Mouse (Mus musculus): Measurements from ENCODE around the gene Pex19. TPM values are rescaled to one million over a fixed set of nuclear protein-coding genes. Genes with fewer than 3 reads are reported as not detected.

Gene Pex19
- total and polyA plus RNA-seq, 2 experiments from 2014 or later = 144 to 203 TPM

DNA sequence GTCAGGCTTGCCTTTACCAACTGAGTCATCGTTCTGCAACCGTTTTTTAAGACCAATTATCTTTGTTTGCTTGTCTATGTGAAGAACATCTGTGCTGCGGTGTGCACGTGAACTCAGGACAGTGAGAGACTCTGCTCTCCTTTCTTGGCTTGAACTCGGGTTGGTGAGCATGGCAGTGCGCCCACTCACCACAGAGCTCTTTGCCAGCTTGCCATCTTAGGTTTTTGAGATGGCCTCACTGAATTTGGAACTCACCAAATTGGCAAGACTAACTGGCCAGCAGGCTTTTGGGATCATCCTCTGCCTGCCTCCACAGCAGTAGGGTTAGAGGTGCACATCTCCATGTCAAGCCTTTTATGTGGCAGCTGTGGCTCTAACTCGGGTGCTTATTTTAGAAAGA is 51.2 kb downstream of the Pex19 start:
- Histone ChIP-seq H3K4me2 (ENCODE audit: low read depth, low read length) (no peak overlapping the region), H3K4me1 (ENCODE audit: insufficient read depth, low read length) (no peaks in the 10 kb centered on the region), H3K36me3 (ENCODE audit: insufficient read depth, low read length) (peaks cover 49% of the 10 kb centered on the region), H3K9ac (replicated peaks; ENCODE audit: low read length) (no peak overlapping the region), H3K4me3 (ENCODE audit: low read length) (no peak overlapping the region), H3K27me3 (ENCODE audit: insufficient read depth, low read length) (no peaks in the 10 kb centered on the region), H3K9me3 (ENCODE audit: low read length) (no peaks in the 10 kb centered on the region), H3K27ac (no peak overlapping the region)
- no peak for DNase-seq (ENCODE audit: low spot score)
- WGBS = 63% methylated on average over 7 of the region's 7 CpGs
- ATAC-seq = no peak
- no peak for TF ChIP-seq CTCF (IDR thresholded peaks at IDR 0.05; ENCODE audit: low read depth)

DNA sequence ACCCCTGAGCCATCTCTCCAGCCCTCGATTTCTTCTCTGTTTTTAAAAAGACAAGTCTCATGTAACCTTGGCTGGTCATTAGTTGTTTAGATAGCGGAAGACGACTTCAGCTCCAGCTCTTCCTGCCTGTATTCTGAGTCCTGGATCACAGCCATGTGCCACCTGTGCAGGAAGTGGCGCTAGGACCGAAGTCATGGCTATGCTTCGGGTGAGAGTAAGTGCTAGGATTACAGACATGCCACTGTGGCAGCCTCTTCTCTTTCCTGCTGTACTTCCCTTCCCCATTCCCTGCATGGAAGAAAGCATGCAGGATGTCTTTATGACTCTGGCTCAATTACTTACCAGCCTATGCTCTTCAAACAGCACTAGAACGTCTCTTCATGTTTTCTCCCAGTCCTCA is 52.5 kb downstream of the Pex19 start:
- no peaks in the 10 kb centered on the region for H3K4me1 ChIP-seq (ENCODE audit: insufficient read depth, low read length)
- no peak for TF ChIP-seq CTCF (IDR thresholded peaks at IDR 0.05; ENCODE audit: low read depth)
- no peaks in the 10 kb centered on the region for H3K27me3 ChIP-seq (ENCODE audit: insufficient read depth, low read length)
- no peak for ATAC-seq
- no peak overlapping the region for H3K4me2 ChIP-seq (ENCODE audit: low read depth, low read length)
- no peaks in the 10 kb centered on the region for H3K9me3 ChIP-seq (ENCODE audit: low read length)
- H3K9ac ChIP-seq (replicated peaks; ENCODE audit: low read length) = no peak overlapping the region
- H3K36me3 ChIP-seq (ENCODE audit: insufficient read depth, low read length) = peaks cover 39% of the 10 kb centered on the region
- 66% methylated on average over 7 of the region's 7 CpGs for WGBS
- no peak overlapping the region for H3K4me3 ChIP-seq (ENCODE audit: low read length)
- H3K27ac ChIP-seq = no peak overlapping the region
- no peak for DNase-seq (ENCODE audit: low spot score)

DNA sequence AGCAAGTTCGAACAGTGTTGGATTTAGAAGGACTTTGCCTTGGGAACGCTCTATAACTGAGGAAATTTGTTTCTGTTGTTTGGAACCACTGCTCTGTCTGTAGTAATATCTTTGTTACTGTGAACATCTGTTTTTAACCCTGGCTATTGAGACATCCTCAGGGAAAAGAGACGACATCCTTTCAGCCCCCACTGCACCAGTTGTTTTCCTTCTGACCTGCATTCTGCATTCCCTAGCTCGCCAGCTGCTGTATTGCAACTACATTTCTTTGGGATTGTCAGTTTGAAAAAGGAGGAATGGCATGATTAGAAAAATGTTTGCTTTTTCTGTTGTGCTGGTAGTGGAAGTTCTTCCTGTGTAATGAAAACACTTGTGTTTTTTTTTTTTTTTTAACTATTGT is 54.3 kb downstream of the Pex19 start:
- no peak for ATAC-seq

DNA sequence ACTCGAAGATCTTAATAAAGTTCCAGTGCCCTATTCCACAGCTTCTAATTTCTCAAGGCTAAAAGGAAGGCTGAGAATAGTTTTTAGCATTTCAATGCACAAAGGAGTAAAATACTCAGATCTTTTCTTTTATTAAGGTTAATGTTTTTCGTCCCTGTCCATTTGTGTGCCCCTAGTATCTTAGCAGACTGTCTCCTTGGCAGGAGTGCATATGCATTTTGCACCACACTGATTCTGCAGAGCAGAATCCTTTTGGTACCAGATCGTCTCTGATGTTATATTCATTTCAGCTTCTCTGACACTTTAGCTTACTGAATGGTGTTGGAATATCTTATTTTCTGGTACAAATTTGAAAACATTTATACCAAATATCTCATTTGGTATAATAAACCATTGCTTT is 55.2 kb downstream of the Pex19 start:
- no peak overlapping the region for H3K9ac ChIP-seq (replicated peaks; ENCODE audit: low read length)
- no peak overlapping the region for H3K4me2 ChIP-seq (ENCODE audit: low read depth, low read length)
- H3K27me3 ChIP-seq (ENCODE audit: insufficient read depth, low read length) = no peaks in the 10 kb centered on the region
- no peak for ATAC-seq
- H3K27ac ChIP-seq = no peak overlapping the region
- peaks cover 29% of the 10 kb centered on the region; the same call in 1 of the 2 replicates for H3K36me3 ChIP-seq (ENCODE audit: insufficient read depth, low read length)
- no peak for TF ChIP-seq CTCF (IDR thresholded peaks at IDR 0.05; ENCODE audit: low read depth)
- no peak overlapping the region for H3K4me3 ChIP-seq (ENCODE audit: low read length)
- WGBS = 90% methylated on average over 3 of the region's 3 CpGs
- no peak for DNase-seq (ENCODE audit: low spot score)
- no peaks in the 10 kb centered on the region for H3K9me3 ChIP-seq (ENCODE audit: low read length)
- H3K4me1 ChIP-seq (ENCODE audit: insufficient read depth, low read length) = no peaks in the 10 kb centered on the region

More for the DNA sequence above, 54.3 kb downstream of the Pex19 start:
- H3K4me3 ChIP-seq (ENCODE audit: low read length) = no peak overlapping the region
- H3K27me3 ChIP-seq (ENCODE audit: insufficient read depth, low read length) = no peaks in the 10 kb centered on the region
- H3K4me1 ChIP-seq (ENCODE audit: insufficient read depth, low read length) = no peaks in the 10 kb centered on the region
- no peaks in the 10 kb centered on the region for H3K9me3 ChIP-seq (ENCODE audit: low read length)
- peaks cover 28% of the 10 kb centered on the region for H3K36me3 ChIP-seq (ENCODE audit: insufficient read depth, low read length)
- 60% methylated on average over 4 of the region's 4 CpGs for WGBS
- H3K9ac ChIP-seq (replicated peaks; ENCODE audit: low read length) = no peak overlapping the region
- no peak for DNase-seq (ENCODE audit: low spot score)
- H3K27ac ChIP-seq = no peak overlapping the region
- TF ChIP-seq CTCF (IDR thresholded peaks at IDR 0.05; ENCODE audit: low read depth) = no peak
- H3K4me2 ChIP-seq (ENCODE audit: low read depth, low read length) = no peak overlapping the region

DNA sequence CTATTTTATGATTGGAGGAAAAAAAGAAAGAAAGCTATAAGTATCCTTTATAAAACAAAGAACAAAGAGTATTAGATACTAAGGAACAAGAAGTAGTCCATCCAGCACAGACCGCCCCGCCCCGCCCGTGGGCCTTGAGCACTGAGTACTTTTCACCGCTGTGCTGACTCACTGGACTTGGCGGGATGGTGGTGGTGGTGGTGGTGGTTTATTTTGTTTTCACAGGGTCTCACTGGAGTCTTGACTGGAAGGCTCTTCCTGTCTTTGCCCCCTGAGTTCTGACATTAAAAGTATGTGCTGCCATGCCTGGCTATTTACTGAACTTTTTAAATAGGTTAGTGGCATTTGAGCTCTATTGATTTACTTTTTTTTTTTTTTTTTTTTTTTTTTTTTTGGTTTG is 56.5 kb downstream of the Pex19 start:
- whole genome bisulfite sequencing = 97% methylated on average over 6 of the region's 6 CpGs
- no peak overlapping the region for H3K9ac ChIP-seq (replicated peaks; ENCODE audit: low read length)
- H3K9me3 ChIP-seq (ENCODE audit: low read length) = no peaks in the 10 kb centered on the region
- H3K4me3 ChIP-seq (ENCODE audit: low read length) = no peak overlapping the region
- no peaks in the 10 kb centered on the region for H3K27me3 ChIP-seq (ENCODE audit: insufficient read depth, low read length)
- H3K4me1 ChIP-seq (ENCODE audit: insufficient read depth, low read length) = no peaks in the 10 kb centered on the region
- H3K4me2 ChIP-seq (ENCODE audit: low read depth, low read length) = no peak overlapping the region
- no peak for TF ChIP-seq CTCF (IDR thresholded peaks at IDR 0.05; ENCODE audit: low read depth)
- ATAC-seq = no peak
- no peak for DNase-seq (ENCODE audit: low spot score)
- no peak overlapping the region for H3K27ac ChIP-seq
- H3K36me3 ChIP-seq (ENCODE audit: insufficient read depth, low read length) = peaks cover 34% of the 10 kb centered on the region; the same call in 1 of the 2 replicates

DNA sequence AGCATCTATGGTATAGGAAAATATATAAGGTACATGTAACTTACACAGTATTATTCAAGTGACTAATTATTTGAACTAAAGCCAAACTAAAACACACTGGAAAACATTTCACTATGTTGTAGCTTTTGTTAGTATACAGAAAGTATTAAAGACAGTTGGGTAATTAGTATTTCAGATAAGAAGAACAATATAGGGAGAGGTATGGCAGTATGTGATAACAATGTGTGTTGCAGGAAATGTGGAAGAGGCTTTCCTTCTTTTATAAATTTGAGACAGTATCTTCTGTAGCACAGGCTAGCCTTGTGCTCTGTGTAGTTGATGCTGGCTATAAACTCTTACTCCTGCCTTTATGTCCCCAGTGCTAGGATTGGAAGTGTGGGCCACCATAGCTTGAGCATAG is 57.4 kb downstream of the Pex19 start:
- Histone ChIP-seq H3K4me3 (ENCODE audit: low read length) (no peak overlapping the region), H3K36me3 (ENCODE audit: insufficient read depth, low read length) (peaks cover 33% of the 10 kb centered on the region; the same call in 1 of the 2 replicates), H3K9ac (replicated peaks; ENCODE audit: low read length) (no peak overlapping the region), H3K4me2 (ENCODE audit: low read depth, low read length) (no peak overlapping the region), H3K27ac (no peak overlapping the region), H3K4me1 (ENCODE audit: insufficient read depth, low read length) (no peaks in the 10 kb centered on the region), H3K9me3 (ENCODE audit: low read length) (no peaks in the 10 kb centered on the region), H3K27me3 (ENCODE audit: insufficient read depth, low read length) (no peaks in the 10 kb centered on the region)
- DNase-seq (ENCODE audit: low spot score) (no peak), ATAC-seq (no peak)
- no peak for TF ChIP-seq CTCF (IDR thresholded peaks at IDR 0.05; ENCODE audit: low read depth)

Other genes starting within 250 kb of the Pex19 start
- not detected in 2 replicates for gene Gm10521, start 231.1 kb upstream of the Pex19 start, total RNA-seq (2014; rRNA removed)
- not detected in 2 replicates for gene Gm10521, start 231.1 kb upstream of the Pex19 start, polyA plus RNA-seq (2015; fragmentation: Nextera tagmentation; extraction: Ambion mirVana)
- gene Slamf6, start 209.2 kb upstream of the Pex19 start, total RNA-seq (2014; rRNA removed) = 0.42 TPM in 1 of 2 replicates, not detected in the other
- gene Slamf6, start 209.2 kb upstream of the Pex19 start, polyA plus RNA-seq (2015; fragmentation: Nextera tagmentation; extraction: Ambion mirVana) = 0.15 TPM in 1 of 2 replicates, not detected in the other
- 86.6 and 117 TPM in 2 replicates for gene Vangl2, start 98.3 kb upstream of the Pex19 start, total RNA-seq (2014; rRNA removed)
- 33.0 and 36.5 TPM in 2 replicates for gene Vangl2, start 98.3 kb upstream of the Pex19 start, polyA plus RNA-seq (2015; fragmentation: Nextera tagmentation; extraction: Ambion mirVana)
- gene Nhlh1, start 69.2 kb upstream of the Pex19 start, total RNA-seq (2014; rRNA removed) = 13.3 and 17.3 TPM in 2 replicates
- gene Nhlh1, start 69.2 kb upstream of the Pex19 start, polyA plus RNA-seq (2015; fragmentation: Nextera tagmentation; extraction: Ambion mirVana) = 2.3 and 2.4 TPM in 2 replicates
- 189 and 191 TPM in 2 replicates for gene Copa, start 44.2 kb upstream of the Pex19 start, total RNA-seq (2014; rRNA removed)
- 136 and 142 TPM in 2 replicates for gene Copa, start 44.2 kb upstream of the Pex19 start, polyA plus RNA-seq (2015; fragmentation: Nextera tagmentation; extraction: Ambion mirVana)
- gene Ncstn, start 44.0 kb upstream of the Pex19 start, total RNA-seq (2014; rRNA removed) = 77.5 and 86.9 TPM in 2 replicates
- gene Ncstn, start 44.0 kb upstream of the Pex19 start, polyA plus RNA-seq (2015; fragmentation: Nextera tagmentation; extraction: Ambion mirVana) = 95.0 and 101 TPM in 2 replicates
- gene Dcaf8, start 21.3 kb downstream of the Pex19 start, total RNA-seq (2014; rRNA removed) = 67.1 and 73.0 TPM in 2 replicates
- 73.1 and 79.1 TPM in 2 replicates for gene Dcaf8, start 21.3 kb downstream of the Pex19 start, polyA plus RNA-seq (2015; fragmentation: Nextera tagmentation; extraction: Ambion mirVana)
- gene Pea15a, start 80.0 kb downstream of the Pex19 start, total RNA-seq (2014; rRNA removed) = 289 and 309 TPM in 2 replicates
- 503 and 511 TPM in 2 replicates for gene Pea15a, start 80.0 kb downstream of the Pex19 start, polyA plus RNA-seq (2015; fragmentation: Nextera tagmentation; extraction: Ambion mirVana)
- gene Casq1, start 93.1 kb downstream of the Pex19 start, total RNA-seq (2014; rRNA removed) = 0.78 and 2.4 TPM in 2 replicates
- gene Casq1, start 93.1 kb downstream of the Pex19 start, polyA plus RNA-seq (2015; fragmentation: Nextera tagmentation; extraction: Ambion mirVana) = 1.7 and 2.0 TPM in 2 replicates
- gene Atp1a4, start 131.7 kb downstream of the Pex19 start, total RNA-seq (2014; rRNA removed) = 0.10 TPM in 1 of 2 replicates, not detected in the other
- gene Atp1a4, start 131.7 kb downstream of the Pex19 start, polyA plus RNA-seq (2015; fragmentation: Nextera tagmentation; extraction: Ambion mirVana) = 0.05 TPM in 1 of 2 replicates, not detected in the other
- gene Igsf8, start 134.9 kb downstream of the Pex19 start, total RNA-seq (2014; rRNA removed) = 136 and 150 TPM in 2 replicates
- gene Igsf8, start 134.9 kb downstream of the Pex19 start, polyA plus RNA-seq (2015; fragmentation: Nextera tagmentation; extraction: Ambion mirVana) = 90.2 and 90.8 TPM in 2 replicates
- 546 and 572 TPM in 2 replicates for gene Atp1a2, start 171.3 kb downstream of the Pex19 start, total RNA-seq (2014; rRNA removed)
- gene Atp1a2, start 171.3 kb downstream of the Pex19 start, polyA plus RNA-seq (2015; fragmentation: Nextera tagmentation; extraction: Ambion mirVana) = 119 and 123 TPM in 2 replicates
- 8.0 and 9.8 TPM in 2 replicates for gene Kcnj9, start 202.6 kb downstream of the Pex19 start, total RNA-seq (2014; rRNA removed)
- 3.6 and 4.2 TPM in 2 replicates for gene Kcnj9, start 202.6 kb downstream of the Pex19 start, polyA plus RNA-seq (2015; fragmentation: Nextera tagmentation; extraction: Ambion mirVana)
- 8.6 and 10.0 TPM in 2 replicates for gene Kcnj10, start 214.5 kb downstream of the Pex19 start, total RNA-seq (2014; rRNA removed)
- 5.4 and 5.6 TPM in 2 replicates for gene Kcnj10, start 214.5 kb downstream of the Pex19 start, polyA plus RNA-seq (2015; fragmentation: Nextera tagmentation; extraction: Ambion mirVana)
- 12.2 and 14.7 TPM in 2 replicates for gene Pigm, start 249.8 kb downstream of the Pex19 start, total RNA-seq (2014; rRNA removed)
- 2.7 and 3.0 TPM in 2 replicates for gene Pigm, start 249.8 kb downstream of the Pex19 start, polyA plus RNA-seq (2015; fragmentation: Nextera tagmentation; extraction: Ambion mirVana)